Mouse (Mus musculus) urinary bladder, postnatal 10 days (tissue): Measurements from ENCODE around the gene Nek2.

Experiments
- DNase-seq: peaks from one replicate; pipeline ENCODE4 v3.0.0; 2022; ENCODE audit warnings: low spot score

Nek2 gene

DNA sequence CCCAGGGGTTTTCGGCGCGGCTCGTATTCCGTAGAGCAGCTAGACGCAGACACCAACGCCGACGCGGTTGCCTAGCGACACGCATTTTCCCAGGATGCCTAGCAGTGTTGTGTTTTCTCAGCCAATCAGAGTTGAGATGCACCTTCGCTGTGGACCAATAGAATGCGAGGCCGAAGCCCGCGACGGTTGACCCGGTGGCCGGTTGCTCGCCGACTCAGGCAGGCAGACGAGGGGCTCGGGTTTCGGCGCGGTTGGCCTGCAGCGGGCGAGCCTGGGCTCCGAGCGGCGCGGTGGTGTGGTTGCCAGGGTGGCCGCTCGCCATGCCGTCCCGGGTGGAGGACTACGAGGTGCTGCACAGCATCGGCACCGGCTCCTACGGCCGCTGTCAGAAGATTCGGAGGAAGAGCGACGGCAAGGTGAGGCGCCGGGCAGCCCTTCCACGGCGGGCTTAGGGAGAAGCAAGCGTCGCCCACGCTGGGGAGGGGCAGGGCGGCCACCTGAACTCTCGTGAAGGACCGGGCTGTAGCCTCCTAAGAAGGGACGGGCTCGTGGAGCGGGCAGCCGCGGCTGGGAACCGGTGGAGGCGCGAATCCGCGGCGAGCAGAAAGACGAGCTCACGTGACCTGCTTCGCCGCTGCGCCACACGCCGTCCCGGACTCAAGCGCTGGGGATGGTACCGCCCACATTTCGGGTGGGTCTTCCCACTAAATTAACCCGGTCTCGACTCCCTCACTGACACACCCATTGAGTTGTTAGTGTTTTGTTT lies at the start of gene Nek2:
Gene Nek2, plus strand, starts transcription at position 119 of the 766 bp plus-strand sequence.
- DNase-seq: peak; percentile 86

DNA sequence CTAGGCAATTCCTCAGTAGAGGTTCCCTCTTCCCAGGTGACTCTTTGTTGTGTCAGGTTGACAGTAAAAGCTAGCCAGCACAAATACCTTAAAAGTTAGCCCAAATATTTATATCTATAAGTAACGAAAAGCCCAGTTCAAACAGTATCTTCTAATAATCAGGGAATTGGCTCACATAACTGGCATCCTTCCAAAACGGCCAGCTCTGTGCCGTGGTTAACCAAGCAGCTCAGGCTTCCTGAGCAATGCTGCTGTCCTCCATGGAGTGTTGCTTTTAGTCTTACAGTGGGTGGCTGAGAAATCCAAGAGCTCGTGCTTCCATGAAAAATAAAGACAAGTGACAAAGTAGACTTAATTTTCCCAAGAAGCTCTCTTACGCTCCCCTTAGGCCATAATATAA lies 47.1 kb upstream of the Nek2 start:
- DNase-seq: no peak

DNA sequence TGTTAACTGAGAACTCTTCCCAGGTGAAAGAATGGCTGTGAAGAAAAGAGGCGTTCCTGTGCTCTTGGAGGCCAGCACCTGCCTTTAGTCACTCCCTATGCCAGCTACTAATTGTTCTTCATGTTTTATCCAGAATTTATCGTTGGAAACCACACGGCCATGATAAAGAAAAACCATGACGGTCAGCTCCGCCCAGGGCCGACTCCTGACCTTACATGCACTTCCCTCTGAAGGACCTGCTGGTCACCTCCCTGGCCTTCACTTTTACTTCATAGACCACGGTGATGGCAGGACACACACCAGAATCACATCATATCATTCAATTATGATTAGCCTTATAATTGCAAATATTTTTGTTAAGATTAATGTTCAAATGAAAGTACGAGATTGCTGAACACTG lies 46.1 kb upstream of the Nek2 start:
- no peak for DNase-seq

DNA sequence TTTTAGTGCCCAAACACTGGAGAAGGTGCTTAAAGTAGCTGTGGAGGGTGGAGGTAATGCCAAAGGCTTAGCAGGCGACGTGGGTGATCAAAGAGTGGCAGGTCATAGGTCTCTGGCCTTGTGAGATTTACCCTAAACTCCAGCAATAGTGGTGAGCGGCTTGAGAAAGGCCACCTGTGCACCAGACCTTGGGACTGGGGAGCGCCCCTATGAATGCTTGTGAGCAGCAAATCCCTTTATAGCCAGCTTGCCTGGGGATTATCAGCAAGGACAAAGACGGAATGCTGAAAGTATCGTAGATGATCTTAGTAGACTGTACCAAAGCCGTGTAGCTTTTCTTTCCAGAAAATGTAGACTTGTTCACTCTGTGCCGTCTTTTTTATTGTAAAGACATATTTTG lies 43.7 kb upstream of the Nek2 start:
- no peak for DNase-seq

DNA sequence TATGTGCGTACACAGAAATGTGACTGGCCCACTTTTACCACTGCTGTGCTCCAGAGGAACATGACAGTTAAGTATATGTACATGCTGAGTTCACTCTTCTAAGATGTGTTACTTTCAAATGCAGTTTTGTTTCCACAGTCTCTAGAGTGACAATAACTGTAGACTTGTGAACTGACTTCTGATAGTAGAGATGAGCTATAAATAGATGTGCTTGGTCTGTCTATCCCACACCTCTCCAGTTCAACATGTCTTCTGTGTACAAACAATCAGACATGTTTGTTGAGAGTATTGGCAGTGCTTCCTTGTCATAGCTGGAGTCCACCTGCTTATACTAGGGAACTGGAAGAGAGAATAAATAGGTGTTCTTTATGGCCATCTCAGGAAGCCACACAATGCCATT lies 40.8 kb upstream of the Nek2 start:
- no peak for DNase-seq

DNA sequence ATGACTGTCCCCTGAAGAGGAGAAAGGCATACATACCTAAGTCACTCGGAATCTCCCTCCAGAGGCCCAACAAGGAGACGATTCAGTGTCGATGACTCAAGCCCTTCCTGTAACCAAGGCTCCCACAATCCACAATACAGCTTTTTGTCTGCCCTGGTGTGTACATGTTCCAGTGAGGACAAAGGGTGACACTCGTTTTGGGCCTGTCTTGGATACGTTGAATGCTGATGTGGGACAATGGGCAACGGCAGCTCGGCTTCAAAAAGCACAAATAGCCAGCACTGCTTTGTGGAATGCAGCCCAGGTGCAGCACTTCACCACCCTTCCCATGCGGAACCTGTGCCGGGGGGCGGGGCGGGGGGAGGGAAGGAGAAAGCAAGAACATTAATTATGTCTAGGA lies 36.1 kb upstream of the Nek2 start:
- DNase-seq: no peak

DNA sequence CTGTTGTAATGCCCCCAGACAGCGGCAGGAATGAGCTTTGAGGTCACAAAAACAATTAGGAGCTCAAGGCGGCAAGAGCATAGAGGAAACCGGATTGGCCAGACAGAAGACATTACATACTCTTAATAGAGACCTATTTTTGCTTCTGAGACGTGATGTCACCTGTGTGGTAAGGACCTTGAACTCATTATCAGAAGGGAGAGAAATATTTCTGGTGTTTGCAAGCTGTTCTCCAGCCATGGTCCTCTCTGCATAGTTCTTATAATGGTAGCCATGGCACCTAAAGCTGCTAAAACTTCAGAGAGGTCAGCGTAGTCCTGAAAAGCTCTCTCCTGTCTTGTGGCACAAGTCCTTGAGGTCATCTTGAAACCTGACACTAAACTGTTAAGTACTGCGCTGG lies 35.0 kb upstream of the Nek2 start:
- DNase-seq: no peak

DNA sequence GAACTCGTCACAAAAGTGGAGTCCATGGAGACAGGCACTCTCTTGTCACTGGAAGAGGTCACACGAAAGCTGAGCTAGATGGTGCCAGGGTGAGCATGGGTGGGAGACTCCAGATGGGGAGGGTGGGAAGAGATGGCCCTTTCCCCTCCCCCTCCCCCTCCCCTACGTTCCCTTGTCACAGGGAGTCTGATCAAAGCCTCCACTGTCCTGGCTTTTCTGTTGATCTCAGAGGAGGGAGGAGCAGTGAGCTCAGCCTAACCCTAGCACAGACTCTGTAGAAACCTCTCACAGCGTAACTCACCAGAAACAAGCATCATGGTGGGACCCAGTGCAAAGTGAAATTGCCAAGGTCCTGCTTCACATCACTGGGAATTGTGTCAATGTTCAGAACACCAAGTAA lies 33.9 kb upstream of the Nek2 start:
- no peak for DNase-seq

DNA sequence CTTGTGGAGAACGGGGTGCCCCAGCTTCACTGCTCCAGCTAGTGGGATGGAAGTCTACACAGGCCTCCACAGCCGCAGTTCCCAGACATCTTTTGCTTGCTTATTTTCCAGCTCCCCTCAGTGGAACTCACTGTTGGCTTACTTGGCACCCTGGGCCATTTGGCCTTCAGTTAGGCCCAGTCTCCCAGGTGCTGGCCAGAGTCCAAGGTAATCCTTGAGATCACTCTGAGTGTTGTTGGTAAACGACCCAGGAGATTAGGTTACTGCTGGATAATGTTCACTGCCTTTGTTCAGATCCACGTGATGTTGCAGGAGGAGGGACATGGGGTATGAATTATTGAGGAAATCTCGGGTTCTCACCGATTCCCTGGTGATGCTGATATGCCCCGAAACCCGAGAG lies 28.3 kb upstream of the Nek2 start:
- DNase-seq: no peak

DNA sequence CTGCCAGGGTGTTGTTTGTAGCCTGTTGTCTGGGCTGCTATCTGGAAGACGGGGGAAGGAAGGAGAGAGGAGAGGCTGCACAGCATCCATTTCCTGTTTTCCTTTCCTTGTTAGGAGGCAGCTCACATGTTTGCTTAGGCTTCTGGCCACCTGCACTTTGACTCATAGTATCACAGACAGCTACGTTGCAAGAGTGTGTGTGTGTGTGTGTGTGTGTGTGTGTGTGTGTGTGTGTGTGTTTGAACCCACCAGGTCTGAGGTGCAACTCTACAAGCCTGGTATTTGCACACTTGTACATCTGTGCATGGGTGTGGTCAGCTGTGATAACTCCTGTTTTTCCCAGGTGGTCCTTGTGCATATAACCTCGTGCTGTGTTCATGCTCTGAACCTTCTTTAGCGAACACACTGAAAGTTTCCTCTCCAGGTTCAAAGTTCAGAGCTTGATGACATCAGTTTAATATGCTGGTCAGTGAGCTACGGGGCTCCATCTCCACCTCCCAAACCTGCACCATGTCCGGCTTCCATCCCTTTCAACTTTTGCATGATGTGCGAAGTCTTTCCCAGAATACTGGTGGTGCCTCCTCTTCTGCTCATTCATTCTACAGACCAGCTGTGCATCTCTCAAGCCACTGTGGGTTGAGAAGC lies 27.2 kb upstream of the Nek2 start:
- DNase-seq: no peak

DNA sequence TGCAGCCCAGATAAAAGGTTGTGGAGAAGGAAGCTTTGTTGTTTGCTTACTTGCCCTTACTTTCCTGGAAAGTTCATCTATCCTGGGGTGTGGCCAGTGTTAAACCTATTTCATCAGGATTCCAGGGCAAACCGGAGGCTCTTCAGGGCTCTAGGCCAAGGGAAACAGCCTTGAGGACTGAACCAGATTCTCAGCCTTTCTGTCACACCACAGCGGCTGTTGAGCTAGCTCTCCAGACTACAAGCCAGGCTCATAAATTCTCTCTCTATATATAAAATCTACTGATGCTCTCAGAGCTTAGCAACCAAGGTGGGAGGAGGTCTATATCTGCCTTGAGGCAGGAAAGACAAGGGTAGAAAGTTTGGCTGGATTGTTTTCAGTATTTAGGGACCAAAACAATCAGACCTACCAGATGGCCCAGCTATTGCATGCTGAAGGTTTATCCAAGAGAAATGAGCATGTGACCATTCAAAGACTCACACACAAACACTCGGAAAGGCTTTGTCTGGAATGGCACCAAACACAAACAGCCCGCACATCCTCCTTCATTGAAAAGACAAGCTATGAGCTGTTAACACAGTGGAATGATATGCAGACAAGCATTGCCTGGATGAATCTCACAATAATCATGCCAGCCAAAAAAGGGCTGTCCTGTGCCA lies 24.9 kb upstream of the Nek2 start:
- DNase-seq: no peak

DNA sequence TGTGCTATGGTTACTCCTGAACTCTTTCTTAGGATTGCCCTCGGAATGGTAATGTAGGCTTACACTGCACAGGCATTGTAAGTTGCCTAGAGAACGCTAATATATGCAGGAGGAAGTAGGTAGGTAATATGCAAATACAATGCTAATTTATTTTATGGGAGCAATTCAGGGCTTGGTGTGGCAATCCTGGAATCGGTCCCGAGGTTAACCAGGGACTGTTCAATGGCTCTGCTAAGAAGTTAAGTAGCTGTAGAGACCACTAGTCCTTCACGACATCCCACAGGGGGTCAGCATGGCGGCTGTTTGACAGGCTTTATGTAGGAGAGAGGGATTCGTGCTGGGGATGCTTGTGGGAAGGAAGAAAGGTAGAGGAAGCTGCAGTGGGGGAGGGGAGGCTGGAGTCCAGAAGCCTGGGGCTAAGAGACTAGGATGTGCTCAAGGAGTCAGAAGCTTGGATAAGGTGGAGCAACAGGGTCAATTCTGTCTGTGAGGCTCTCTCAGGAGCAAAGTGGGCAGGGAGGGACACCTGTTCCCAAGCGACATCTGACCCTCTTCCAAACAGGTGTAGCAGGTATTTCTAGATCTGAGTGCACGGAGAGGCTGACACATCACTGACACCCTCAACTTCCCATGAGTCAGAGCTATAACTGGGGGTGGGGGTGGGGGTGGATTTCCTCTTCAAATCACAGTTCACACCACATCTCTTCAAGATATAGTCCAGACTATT lies 19.0 kb upstream of the Nek2 start:
- DNase-seq: no peak

DNA sequence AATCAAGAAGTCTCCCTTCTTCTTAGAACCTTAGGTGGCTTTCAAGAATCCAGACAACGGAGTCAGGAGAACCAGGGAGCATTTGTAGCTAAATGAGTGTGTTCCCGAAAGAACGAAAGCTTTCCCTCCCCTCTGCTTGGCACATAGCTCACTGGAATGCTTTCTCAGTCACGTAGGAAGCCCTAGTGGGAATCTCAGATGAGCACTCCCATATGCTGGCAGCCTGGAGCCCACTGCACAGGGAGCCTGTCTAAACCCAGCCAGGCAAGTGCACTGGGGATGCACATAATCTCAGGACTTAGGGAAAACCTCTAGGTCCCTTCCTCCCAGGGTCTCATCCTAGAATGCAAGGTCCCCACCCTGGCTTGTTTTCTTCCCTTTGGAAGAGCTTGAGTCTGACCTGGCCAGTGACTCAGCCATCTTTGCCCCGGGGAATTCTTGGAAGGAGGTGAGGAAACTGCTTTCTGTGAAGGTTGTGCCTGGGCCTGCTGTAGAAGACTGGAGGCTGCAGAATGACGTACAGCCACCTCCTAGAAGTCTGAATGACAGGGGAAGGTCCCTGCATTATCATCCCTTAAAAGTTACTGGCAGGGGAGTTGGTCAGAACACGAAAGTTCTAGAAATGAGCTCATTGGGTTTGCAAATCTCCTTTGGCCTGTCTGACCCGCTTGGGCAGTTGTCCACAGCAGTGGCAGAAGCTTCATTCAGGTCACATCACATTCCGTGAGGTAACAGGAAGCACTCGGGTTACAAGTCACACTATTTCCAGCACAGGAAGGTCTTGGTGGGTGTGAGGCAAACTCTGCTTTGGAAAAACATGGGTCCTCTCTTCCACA lies 18.2 kb upstream of the Nek2 start:
- no peak for DNase-seq

DNA sequence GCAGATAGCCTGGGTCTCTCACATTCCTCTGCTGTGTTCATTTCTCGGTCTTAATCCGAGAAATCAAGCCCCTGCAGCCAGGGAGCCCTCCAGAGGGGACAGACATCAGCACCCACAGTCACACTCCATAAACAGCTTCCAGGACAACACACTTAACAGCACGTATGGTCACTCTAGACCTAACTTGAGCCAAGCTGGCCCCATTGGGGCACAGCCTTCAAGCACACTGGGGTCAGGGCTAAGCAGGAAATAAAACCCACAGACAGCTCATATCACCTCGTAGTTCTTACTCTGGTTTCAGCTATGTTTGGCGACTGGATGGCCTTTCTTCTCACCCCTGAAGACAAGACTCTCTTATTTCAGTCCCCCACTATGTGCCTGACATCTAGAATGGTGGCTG lies 16.5 kb upstream of the Nek2 start:
- no peak for DNase-seq

DNA sequence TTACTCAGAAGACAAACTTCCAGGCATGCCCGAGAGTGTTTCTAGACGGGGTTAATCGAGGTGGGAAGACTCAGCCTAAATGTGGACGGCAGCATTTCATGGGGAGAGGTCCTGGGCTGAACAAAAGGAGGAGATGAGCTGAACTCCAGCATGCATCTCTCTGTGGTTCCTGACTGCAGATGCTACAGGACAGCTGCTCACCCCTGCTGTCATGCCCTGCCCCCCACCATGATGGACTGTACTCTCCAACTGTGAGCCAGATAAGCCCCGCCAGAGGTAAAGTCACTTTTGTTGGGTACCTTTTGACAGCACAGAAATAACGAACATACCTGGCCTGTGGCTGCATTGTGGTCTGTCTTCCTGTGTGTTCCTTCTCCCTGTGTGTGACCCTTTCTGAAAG lies 15.5 kb upstream of the Nek2 start:
- no peak for DNase-seq

DNA sequence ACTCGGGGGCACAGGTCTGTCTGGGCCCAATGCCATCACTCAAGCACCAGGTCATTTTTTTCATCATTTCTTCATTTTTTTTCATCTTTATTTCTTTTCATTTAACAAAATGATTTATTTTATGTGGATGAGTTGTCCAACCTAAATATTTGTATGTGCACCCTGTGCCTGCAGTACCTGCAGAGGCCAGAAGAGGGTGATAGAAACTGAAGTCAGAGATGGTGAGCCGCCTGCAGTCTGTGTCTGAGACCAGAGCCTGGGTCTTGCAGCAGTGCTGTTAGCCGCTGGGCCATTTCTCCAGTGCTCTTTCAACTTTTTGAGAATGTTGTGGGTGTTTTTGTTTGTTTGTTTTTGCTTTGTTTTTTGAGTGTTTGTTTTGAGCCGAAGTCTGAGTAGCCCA lies 14.5 kb upstream of the Nek2 start:
- DNase-seq: no peak

DNA sequence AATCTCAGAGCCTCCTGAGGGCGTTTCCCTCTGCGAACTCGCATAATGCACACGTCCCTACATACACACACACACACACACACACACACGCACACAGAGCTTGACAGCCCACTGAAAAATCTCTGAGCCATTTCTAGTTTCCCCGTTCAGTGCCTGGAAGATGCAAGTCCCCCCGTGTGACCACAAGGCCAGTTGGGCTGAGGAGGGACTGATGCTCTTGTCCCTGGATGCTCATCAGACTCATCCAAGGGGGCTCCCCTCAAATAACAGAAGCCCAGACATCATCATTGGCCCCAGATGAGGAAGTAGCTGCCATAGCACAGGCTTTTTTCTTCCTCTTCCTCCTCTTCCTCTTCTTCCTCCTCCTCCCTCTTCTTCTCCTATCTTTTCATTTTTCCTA lies 13.3 kb upstream of the Nek2 start:
- no peak for DNase-seq

DNA sequence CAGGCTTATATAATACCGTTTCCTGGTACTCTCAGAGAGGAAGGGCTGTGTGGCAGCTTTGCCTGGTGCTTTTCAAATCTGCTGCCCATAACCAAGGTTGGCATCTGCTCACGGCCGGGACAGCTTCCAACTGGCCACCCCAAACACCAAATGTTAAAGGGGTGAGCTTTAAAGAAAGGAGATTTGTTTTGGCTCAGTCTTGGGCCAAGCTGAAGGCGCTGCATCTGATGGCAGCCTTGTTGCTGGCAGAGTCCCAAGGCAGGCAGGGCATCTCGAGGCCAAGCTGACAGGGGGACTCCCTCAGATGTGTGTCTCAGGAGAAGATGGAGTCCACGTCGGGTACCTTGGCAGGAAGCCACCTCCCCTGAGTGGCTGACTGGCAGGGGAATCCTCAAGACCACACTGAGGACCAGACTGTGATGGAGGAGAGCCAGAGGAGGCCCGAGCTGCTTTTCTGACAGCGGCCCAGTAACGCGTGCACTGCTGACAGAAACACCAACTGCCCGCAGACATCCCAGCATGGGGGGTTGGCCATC lies 12.5 kb upstream of the Nek2 start:
- no peak for DNase-seq

DNA sequence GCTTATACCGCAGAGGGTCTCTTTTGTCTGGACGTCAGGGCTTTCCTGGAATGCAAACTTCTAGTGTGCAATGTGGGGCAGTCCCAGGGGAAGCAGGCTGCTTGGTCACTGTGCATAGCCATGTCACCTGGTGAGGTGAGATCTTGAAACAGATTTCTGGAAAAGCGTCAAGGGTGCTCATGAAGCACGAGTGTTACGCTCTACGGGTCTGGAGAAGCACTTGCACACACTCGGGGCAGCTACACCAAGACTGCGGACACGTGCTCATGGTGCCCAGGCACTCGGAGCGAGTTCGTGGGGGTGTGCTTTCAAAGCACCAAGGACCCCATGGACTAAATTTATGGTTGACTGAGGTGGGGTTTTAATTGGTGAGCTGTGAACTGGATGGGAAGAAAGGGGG lies 9.5 kb upstream of the Nek2 start:
- no peak for DNase-seq

DNA sequence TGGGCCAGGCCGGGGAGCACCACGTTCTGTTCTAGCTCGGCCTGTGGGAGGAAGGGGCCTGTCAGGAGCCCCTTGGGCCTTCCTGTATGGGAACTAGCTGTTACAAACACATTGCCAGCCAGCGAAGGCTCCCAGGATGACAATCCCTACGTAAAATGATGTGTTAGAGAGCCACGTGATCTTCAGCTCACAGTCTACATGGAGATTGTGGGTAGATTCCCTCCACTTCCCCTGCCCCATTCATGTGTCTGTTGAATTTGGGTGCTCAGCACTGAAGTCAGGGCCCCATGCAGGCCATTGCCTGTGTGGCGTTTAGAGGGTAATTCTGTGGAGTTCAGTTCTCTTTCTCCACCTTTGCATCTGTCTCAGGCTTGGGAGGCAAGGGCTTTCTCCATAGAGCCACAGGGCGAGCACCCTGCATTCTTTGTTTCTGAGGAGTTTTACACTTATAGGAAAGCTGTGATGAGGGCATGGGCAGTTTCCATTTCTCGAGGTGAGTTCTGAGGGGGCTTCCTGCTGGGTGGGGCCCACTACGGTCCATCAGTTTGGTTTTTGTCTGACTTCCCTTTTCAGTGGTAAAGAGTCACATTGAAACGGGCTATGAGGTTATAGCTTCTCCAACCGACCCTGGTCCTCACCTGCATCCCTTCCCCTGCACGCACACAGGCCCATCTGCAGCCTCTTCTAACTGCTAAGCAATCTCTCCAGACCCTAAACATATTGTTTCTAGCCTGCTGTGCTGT lies 8.1 kb upstream of the Nek2 start:
- DNase-seq: no peak

DNA sequence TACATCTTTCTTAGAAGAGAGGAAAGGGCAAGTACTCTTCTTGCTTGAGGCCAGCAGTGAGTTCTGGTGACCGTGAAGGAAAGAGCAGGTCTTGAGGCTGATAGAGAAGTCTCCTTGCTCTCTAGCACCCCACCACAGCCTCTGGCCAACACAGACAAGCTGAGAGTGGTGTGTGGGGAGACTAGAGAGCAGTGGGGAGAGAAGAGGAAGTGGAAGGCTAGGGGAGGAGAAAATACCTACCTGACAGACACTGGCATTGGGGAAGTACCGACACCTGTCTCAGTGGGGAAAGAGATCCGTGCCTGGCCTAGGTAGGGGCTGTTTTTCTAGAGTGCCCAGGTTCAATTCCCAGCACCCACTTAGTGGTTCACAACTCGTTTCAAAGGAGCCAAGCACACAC lies 7.0 kb upstream of the Nek2 start:
- DNase-seq: no peak
